Mouse (Mus musculus) lung, embryonic 14.5 days (tissue): ENCODE results near the gene Spon1. TPM values are rescaled to one million over a fixed set of nuclear protein-coding genes. Genes with fewer than 3 reads are reported as not detected.

Source experiments
- ATAC-seq: fragments of 200-750 bp; cut with Nextera tagmentation; 2 replicates; pipeline ENCODE4 v1.8.0; 2017; ENCODE audit warnings: mild to moderate bottlenecking, moderate TSS enrichment, moderate library complexity; ENCODE audit not compliant: insufficient read depth
- DNase-seq: peaks from one replicate; pipeline ENCODE4 v3.0.0-alpha.2; 2015
- H3K27ac ChIP-seq: fragments of 300-500 bp; sonication (generic); 2 replicates; pipeline ENCODE4 v1.5.1; 2014; ENCODE audit warnings: low read depth, mild to moderate bottlenecking, moderate library complexity
- H3K27me3 ChIP-seq: fragments of 300-500 bp; sonication (generic); 2 replicates; pipeline ENCODE4 v1.6.1; 2014; ENCODE audit warnings: low read length, control low read depth; ENCODE audit not compliant: insufficient read depth
- H3K36me3 ChIP-seq: fragments of 300-500 bp; sonication (generic); 2 replicates; pipeline ENCODE4 v1.6.1; 2014; ENCODE audit warnings: control low read depth; ENCODE audit not compliant: insufficient read depth
- H3K4me1 ChIP-seq: fragments of 300-500 bp; sonication (generic); 2 replicates; pipeline ENCODE4 v1.6.1; 2014; ENCODE audit warnings: antibody characterized with exemption, control low read depth; ENCODE audit not compliant: insufficient read depth
- H3K4me2 ChIP-seq: fragments of 300-500 bp; sonication (generic); 2 replicates; pipeline ENCODE4 v1.6.1; 2014; ENCODE audit warnings: mild to moderate bottlenecking
- H3K4me3 ChIP-seq: fragments of 300-500 bp; sonication (generic); 2 replicates; pipeline ENCODE4 v1.5.1; 2014; ENCODE audit warnings: low read depth, low read length
- H3K9ac ChIP-seq: fragments of 300-500 bp; sonication (generic); 2 replicates; pipeline ENCODE4 v1.6.1; 2014
- H3K9me3 ChIP-seq: fragments of 300-500 bp; sonication (generic); 2 replicates; pipeline ENCODE4 v1.6.1; 2016; ENCODE audit warnings: low read depth, low read length, control low read depth
- CTCF ChIP-seq: IDR thresholded peaks from 2 replicates; pipeline ENCODE4 v1.5.1; 2016; ENCODE audit warnings: antibody characterized with exemption, low read depth
- WGBS: fragments of 180-500 bp; shearing (Covaris S2); extraction: QIAGEN DNeasy Blood & Tissue Kit; methylation state at CpG from one replicate; pipeline ENCODE4 v1.1.7; 2014; 5-methylcytosine and 5-hydroxymethylcytosine counted together
- polyA plus RNA-seq: library from polyadenylated mRNA; unstranded; fragments of >200 nt; fragmentation: Nextera tagmentation; extraction: Ambion mirVana; gene quantifications from 2 replicates; pipeline ENCODE4 v1.2.1, GENCODE M21; 2014

Spon1 gene
- polyA plus RNA-seq, 1 experiment from 2014 or later: 2.5 TPM

DNA sequence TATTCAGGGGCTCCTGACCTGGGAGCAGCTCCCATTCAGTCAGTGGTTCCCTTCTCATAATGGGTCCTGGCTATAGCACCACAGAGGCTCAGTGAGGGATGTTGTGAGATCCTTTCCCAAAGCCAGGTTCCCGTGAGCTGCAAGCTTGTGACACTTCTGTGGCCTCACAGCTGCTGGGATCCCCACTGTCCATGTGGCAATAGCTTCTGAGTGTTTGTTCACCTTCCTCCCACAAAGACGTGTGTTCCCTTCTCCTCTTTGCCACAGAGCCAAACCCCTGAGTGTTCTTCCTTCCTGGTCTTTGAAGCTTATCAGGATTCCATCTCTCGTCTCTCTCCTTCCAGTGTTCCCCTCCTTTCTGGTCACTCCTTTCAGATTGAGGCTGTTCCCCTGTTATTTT, 90.3 kb downstream of the Spon1 start:
- Histone ChIP-seq H3K4me1 (no peaks in the 10 kb centered on the region), H3K27ac (no peak overlapping the region), H3K27me3 (no peaks in the 10 kb centered on the region), H3K36me3 (no peaks in the 10 kb centered on the region), H3K4me3 (no peak overlapping the region), H3K9ac (no peak overlapping the region), H3K9me3 (no peaks in the 10 kb centered on the region), H3K4me2 (no peak overlapping the region)
- TF ChIP-seq CTCF: no peak
- DNase-seq (no peak), ATAC-seq (no peak)
- WGBS: 27% methylated on average over 3 of the region's 3 CpGs

DNA sequence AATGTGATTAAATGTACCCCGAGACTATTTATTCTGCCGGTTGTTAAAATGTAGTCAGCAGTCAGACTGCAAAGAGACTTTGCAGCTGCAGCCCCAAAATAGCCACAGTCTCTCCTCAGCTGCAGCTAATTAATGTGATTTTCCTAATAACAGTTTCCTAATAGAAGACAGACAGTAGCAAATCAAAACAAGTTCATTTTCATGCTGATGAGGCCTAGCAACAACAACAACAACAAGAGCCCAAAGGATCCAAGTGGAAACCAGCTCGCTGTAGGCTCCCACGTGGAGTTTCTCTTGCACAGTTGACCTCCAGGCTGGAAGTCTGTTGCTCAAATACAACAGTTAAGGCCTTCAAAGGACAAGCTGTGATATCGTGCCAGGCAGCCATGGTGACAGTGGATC, 93.7 kb downstream of the Spon1 start:
- no peak overlapping the region for H3K27ac ChIP-seq

GRCm38 (mm10) chr7:113861964-113862363, 96.2 kb downstream of the Spon1 start:
- WGBS: 87% methylated on average over 4 of the region's 4 CpGs
- no peak for ATAC-seq

More for the DNA sequence above, 93.7 kb downstream of the Spon1 start:
- H3K4me3 ChIP-seq: no peak overlapping the region
- ATAC-seq: no peak
- no peaks in the 10 kb centered on the region for H3K36me3 ChIP-seq
- H3K4me2 ChIP-seq: no peak overlapping the region
- H3K9ac ChIP-seq: no peak overlapping the region
- WGBS: 69% methylated on average over 5 of the region's 5 CpGs
- no peaks in the 10 kb centered on the region for H3K9me3 ChIP-seq
- TF ChIP-seq CTCF: no peak
- no peak for DNase-seq
- no peaks in the 10 kb centered on the region for H3K27me3 ChIP-seq
- H3K4me1 ChIP-seq: no peaks in the 10 kb centered on the region

GRCm38 (mm10) chr7:113872846-113873245, 107.0 kb downstream of the Spon1 start:
- H3K36me3 ChIP-seq: no peaks in the 10 kb centered on the region
- no peak overlapping the region for H3K9ac ChIP-seq
- WGBS: 71% methylated on average over 1 of the region's 1 CpGs
- no peak for DNase-seq
- no peak overlapping the region for H3K27ac ChIP-seq
- TF ChIP-seq CTCF: no peak
- no peak for ATAC-seq
- no peak overlapping the region for H3K4me3 ChIP-seq
- H3K4me2 ChIP-seq: no peak overlapping the region
- H3K9me3 ChIP-seq: no peaks in the 10 kb centered on the region
- H3K4me1 ChIP-seq: no peaks in the 10 kb centered on the region
- H3K27me3 ChIP-seq: no peaks in the 10 kb centered on the region

More at GRCm38 (mm10) chr7:113861964-113862363, 96.2 kb downstream of the Spon1 start:
- Histone ChIP-seq H3K27me3 (no peaks in the 10 kb centered on the region), H3K4me1 (no peaks in the 10 kb centered on the region), H3K27ac (no peak overlapping the region), H3K9me3 (no peaks in the 10 kb centered on the region), H3K9ac (no peak overlapping the region), H3K4me2 (no peak overlapping the region), H3K4me3 (no peak overlapping the region), H3K36me3 (no peaks in the 10 kb centered on the region)
- TF ChIP-seq CTCF: no peak
- DNase-seq: no peak

DNA sequence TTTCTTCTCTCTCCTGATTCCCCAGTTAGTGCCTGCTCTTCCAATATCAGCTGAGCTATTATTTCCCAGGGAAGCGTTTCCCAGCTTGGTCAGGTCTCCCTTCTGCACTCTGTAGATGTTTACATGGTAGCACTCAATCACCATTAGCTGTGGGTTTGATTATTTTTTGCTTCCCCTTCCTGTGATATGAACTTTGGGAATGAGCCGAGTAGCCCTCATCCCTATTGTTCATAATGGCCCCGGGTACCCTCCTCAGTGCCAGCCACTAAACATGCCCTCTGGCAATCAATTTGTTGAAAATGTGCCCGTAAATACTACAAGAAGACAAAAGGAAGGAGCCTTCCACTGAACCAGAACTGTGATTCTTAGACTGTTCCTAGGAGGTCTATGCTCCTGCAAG, 111.7 kb downstream of the Spon1 start:
- no peak overlapping the region for H3K4me3 ChIP-seq
- no peak for DNase-seq
- no peaks in the 10 kb centered on the region for H3K9me3 ChIP-seq
- 64% methylated on average over 4 of the region's 4 CpGs for WGBS
- no peak overlapping the region for H3K4me2 ChIP-seq
- H3K27ac ChIP-seq: no peak overlapping the region
- TF ChIP-seq CTCF: no peak
- no peaks in the 10 kb centered on the region for H3K27me3 ChIP-seq
- ATAC-seq: no peak
- no peaks in the 10 kb centered on the region for H3K4me1 ChIP-seq
- no peaks in the 10 kb centered on the region for H3K36me3 ChIP-seq
- H3K9ac ChIP-seq: no peak overlapping the region

- no peak for TF ChIP-seq CTCF
- no peak overlapping the region for H3K27ac ChIP-seq
- no peak overlapping the region for H3K9ac ChIP-seq
- no peaks in the 10 kb centered on the region for H3K9me3 ChIP-seq
- no peak overlapping the region for H3K4me3 ChIP-seq
- no peaks in the 10 kb centered on the region for H3K4me1 ChIP-seq
- WGBS: 81% methylated on average over 5 of the region's 5 CpGs
- no peaks in the 10 kb centered on the region for H3K36me3 ChIP-seq
- H3K4me2 ChIP-seq: no peak overlapping the region
- ATAC-seq: no peak
- H3K27me3 ChIP-seq: no peaks in the 10 kb centered on the region
- no peak for DNase-seq
These were observed 112.1 kb downstream of the Spon1 start for GRCm38 (mm10) chr7:113877926-113878325.

GRCm38 (mm10) chr7:113879085-113879501, 113.3 kb downstream of the Spon1 start:
- Histone ChIP-seq H3K4me3 (no peak overlapping the region), H3K4me2 (no peak overlapping the region), H3K27ac (no peak overlapping the region), H3K9ac (no peak overlapping the region), H3K27me3 (no peaks in the 10 kb centered on the region), H3K36me3 (no peaks in the 10 kb centered on the region), H3K4me1 (no peaks in the 10 kb centered on the region), H3K9me3 (no peaks in the 10 kb centered on the region)
- WGBS: 72% methylated on average over 7 of the region's 7 CpGs
- ATAC-seq (no peak), DNase-seq (no peak)
- TF ChIP-seq CTCF: no peak

DNA sequence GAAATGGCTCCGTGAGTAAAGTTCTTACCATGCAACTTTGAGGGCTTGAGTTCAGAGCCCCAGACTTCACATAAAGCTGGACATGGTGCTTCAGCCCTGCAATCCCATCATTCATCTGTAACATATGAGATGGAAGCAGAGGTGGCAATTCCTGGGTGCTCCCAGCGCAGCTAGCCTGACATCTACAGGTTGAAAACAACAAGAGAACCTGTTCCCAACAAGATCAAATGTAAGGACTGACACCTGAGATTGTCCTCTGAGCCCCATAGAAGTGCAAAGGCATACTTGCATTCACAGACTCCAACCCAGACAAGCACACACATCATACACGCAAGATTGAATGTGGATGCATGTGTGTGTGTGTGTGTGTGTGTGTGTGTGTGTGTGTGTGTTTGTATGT, 114.2 kb downstream of the Spon1 start:
- Histone ChIP-seq H3K4me2 (no peak overlapping the region), H3K9ac (no peak overlapping the region), H3K9me3 (no peaks in the 10 kb centered on the region), H3K27me3 (no peaks in the 10 kb centered on the region), H3K36me3 (no peaks in the 10 kb centered on the region), H3K4me3 (no peak overlapping the region), H3K4me1 (no peaks in the 10 kb centered on the region), H3K27ac (no peak overlapping the region)
- no peak for TF ChIP-seq CTCF
- ATAC-seq (no peak), DNase-seq (no peak)
- WGBS: 82% methylated on average over 3 of the region's 3 CpGs
